Mouse (Mus musculus): ENCODE results near the gene St6gal1. TPM values are rescaled to one million over a fixed set of nuclear protein-coding genes. Genes with fewer than 3 reads are reported as not detected.

Gene St6gal1
- polyA plus RNA-seq, 1 experiment from 2014 or later: 19.3 TPM

GRCm38 (mm10) chr16:23305830-23306623, 81.5 kb downstream of the St6gal1 start:
- no peaks in the 10 kb centered on the region; the same call in 1 of the 2 replicates for H3K4me1 ChIP-seq (ENCODE audit: control insufficient read depth, insufficient read depth, low read length)
- no peaks in the 10 kb centered on the region for H3K36me3 ChIP-seq (ENCODE audit: control insufficient read depth, insufficient read depth, low read length)
- no peak overlapping the region for H3K27ac ChIP-seq (ENCODE audit: low read length)
- ATAC-seq: no peak
- H3K9me3 ChIP-seq (replicated peaks; ENCODE audit: control insufficient read depth, low read length, poor library complexity, severe bottlenecking): no peaks in the 10 kb centered on the region
- no peak overlapping the region for H3K4me3 ChIP-seq (ENCODE audit: low read depth, low read length)
- 61% methylated on average over 10 of the region's 10 CpGs for WGBS
- H3K4me2 ChIP-seq (ENCODE audit: low read length): no peak overlapping the region
- H3K27me3 ChIP-seq (ENCODE audit: control insufficient read depth, insufficient read depth, low read depth, low read length): no peaks in the 10 kb centered on the region
- H3K9ac ChIP-seq (ENCODE audit: low read depth, low read length): no peak overlapping the region

- no peaks in the 10 kb centered on the region; the same call in 1 of the 2 replicates for H3K4me1 ChIP-seq (ENCODE audit: control insufficient read depth, insufficient read depth, low read length)
- no peaks in the 10 kb centered on the region for H3K36me3 ChIP-seq (ENCODE audit: control insufficient read depth, insufficient read depth, low read length)
- no peaks in the 10 kb centered on the region for H3K27me3 ChIP-seq (ENCODE audit: control insufficient read depth, insufficient read depth, low read depth, low read length)
- no peak overlapping the region for H3K4me3 ChIP-seq (ENCODE audit: low read depth, low read length)
- no peak overlapping the region for H3K27ac ChIP-seq (ENCODE audit: low read length)
- WGBS: 51% methylated on average over 12 of the region's 12 CpGs
- no peak overlapping the region for H3K4me2 ChIP-seq (ENCODE audit: low read length)
- no peaks in the 10 kb centered on the region for H3K9me3 ChIP-seq (replicated peaks; ENCODE audit: control insufficient read depth, low read length, poor library complexity, severe bottlenecking)
- no peak for ATAC-seq
- H3K9ac ChIP-seq (ENCODE audit: low read depth, low read length): no peak overlapping the region
Measured at GRCm38 (mm10) chr16:23307142-23307968, 82.8 kb downstream of the St6gal1 start.

GRCm38 (mm10) chr16:23308012-23308554, 83.5 kb downstream of the St6gal1 start:
- Histone ChIP-seq H3K27ac (ENCODE audit: low read length) (no peak overlapping the region), H3K36me3 (ENCODE audit: control insufficient read depth, insufficient read depth, low read length) (no peaks in the 10 kb centered on the region), H3K27me3 (ENCODE audit: control insufficient read depth, insufficient read depth, low read depth, low read length) (no peaks in the 10 kb centered on the region), H3K4me1 (ENCODE audit: control insufficient read depth, insufficient read depth, low read length) (no peaks in the 10 kb centered on the region; the same call in 1 of the 2 replicates), H3K9me3 (replicated peaks; ENCODE audit: control insufficient read depth, low read length, poor library complexity, severe bottlenecking) (no peaks in the 10 kb centered on the region), H3K4me3 (ENCODE audit: low read depth, low read length) (no peak overlapping the region), H3K4me2 (ENCODE audit: low read length) (no peak overlapping the region), H3K9ac (ENCODE audit: low read depth, low read length) (no peak overlapping the region)
- no peak for ATAC-seq
- WGBS: 79% methylated on average over 4 of the region's 4 CpGs

GRCm38 (mm10) chr16:23309080-23309479, 84.5 kb downstream of the St6gal1 start:
- Histone ChIP-seq H3K4me1 (ENCODE audit: control insufficient read depth, insufficient read depth, low read length) (no peaks in the 10 kb centered on the region; the same call in 1 of the 2 replicates), H3K9ac (ENCODE audit: low read depth, low read length) (no peak overlapping the region), H3K9me3 (replicated peaks; ENCODE audit: control insufficient read depth, low read length, poor library complexity, severe bottlenecking) (no peaks in the 10 kb centered on the region), H3K27me3 (ENCODE audit: control insufficient read depth, insufficient read depth, low read depth, low read length) (no peaks in the 10 kb centered on the region), H3K4me3 (ENCODE audit: low read depth, low read length) (no peak overlapping the region), H3K4me2 (ENCODE audit: low read length) (no peak overlapping the region), H3K27ac (ENCODE audit: low read length) (no peak overlapping the region), H3K36me3 (ENCODE audit: control insufficient read depth, insufficient read depth, low read length) (no peaks in the 10 kb centered on the region)
- 80% methylated on average over 4 of the region's 4 CpGs for WGBS
- no peak for ATAC-seq

GRCm38 (mm10) chr16:23312604-23313003, 88.1 kb downstream of the St6gal1 start:
- no peak overlapping the region for H3K4me3 ChIP-seq (ENCODE audit: low read depth, low read length)
- ATAC-seq: no peak
- WGBS: 97% methylated on average over 9 of the region's 9 CpGs
- H3K9ac ChIP-seq (ENCODE audit: low read depth, low read length): no peak overlapping the region
- H3K9me3 ChIP-seq (replicated peaks; ENCODE audit: control insufficient read depth, low read length, poor library complexity, severe bottlenecking): no peaks in the 10 kb centered on the region
- H3K27me3 ChIP-seq (ENCODE audit: control insufficient read depth, insufficient read depth, low read depth, low read length): no peaks in the 10 kb centered on the region
- H3K4me1 ChIP-seq (ENCODE audit: control insufficient read depth, insufficient read depth, low read length): no peaks in the 10 kb centered on the region; the same call in 1 of the 2 replicates
- no peaks in the 10 kb centered on the region for H3K36me3 ChIP-seq (ENCODE audit: control insufficient read depth, insufficient read depth, low read length)
- no peak overlapping the region for H3K4me2 ChIP-seq (ENCODE audit: low read length)
- H3K27ac ChIP-seq (ENCODE audit: low read length): no peak overlapping the region

GRCm38 (mm10) chr16:23314790-23315189, 90.2 kb downstream of the St6gal1 start:
- H3K27ac ChIP-seq (ENCODE audit: low read length): no peak overlapping the region
- H3K36me3 ChIP-seq (ENCODE audit: control insufficient read depth, insufficient read depth, low read length): no peaks in the 10 kb centered on the region
- no peak overlapping the region for H3K9ac ChIP-seq (ENCODE audit: low read depth, low read length)
- no peaks in the 10 kb centered on the region for H3K4me1 ChIP-seq (ENCODE audit: control insufficient read depth, insufficient read depth, low read length)
- H3K9me3 ChIP-seq (replicated peaks; ENCODE audit: control insufficient read depth, low read length, poor library complexity, severe bottlenecking): no peaks in the 10 kb centered on the region
- WGBS: 22% methylated on average over 7 of the region's 7 CpGs
- H3K4me3 ChIP-seq (ENCODE audit: low read depth, low read length): no peak overlapping the region
- no peaks in the 10 kb centered on the region for H3K27me3 ChIP-seq (ENCODE audit: control insufficient read depth, insufficient read depth, low read depth, low read length)
- H3K4me2 ChIP-seq (ENCODE audit: low read length): no peak overlapping the region
- no peak for ATAC-seq

- ATAC-seq: no peak
- Histone ChIP-seq H3K27me3 (ENCODE audit: control insufficient read depth, insufficient read depth, low read depth, low read length) (no peaks in the 10 kb centered on the region), H3K9ac (ENCODE audit: low read depth, low read length) (no peak overlapping the region), H3K4me1 (ENCODE audit: control insufficient read depth, insufficient read depth, low read length) (no peaks in the 10 kb centered on the region), H3K36me3 (ENCODE audit: control insufficient read depth, insufficient read depth, low read length) (peaks cover 6% of the 10 kb centered on the region), H3K4me3 (ENCODE audit: low read depth, low read length) (no peak overlapping the region), H3K27ac (ENCODE audit: low read length) (no peak overlapping the region), H3K9me3 (replicated peaks; ENCODE audit: control insufficient read depth, low read length, poor library complexity, severe bottlenecking) (no peaks in the 10 kb centered on the region), H3K4me2 (ENCODE audit: low read length) (no peak overlapping the region)
- 83% methylated on average over 7 of the region's 7 CpGs for WGBS
Measured at GRCm38 (mm10) chr16:23317411-23318047, 93.0 kb downstream of the St6gal1 start.

GRCm38 (mm10) chr16:23320025-23320424, 95.5 kb downstream of the St6gal1 start:
- no peaks in the 10 kb centered on the region for H3K27me3 ChIP-seq (ENCODE audit: control insufficient read depth, insufficient read depth, low read depth, low read length)
- H3K9me3 ChIP-seq (replicated peaks; ENCODE audit: control insufficient read depth, low read length, poor library complexity, severe bottlenecking): no peaks in the 10 kb centered on the region
- H3K27ac ChIP-seq (ENCODE audit: low read length): no peak overlapping the region
- no peak overlapping the region for H3K4me3 ChIP-seq (ENCODE audit: low read depth, low read length)
- H3K4me2 ChIP-seq (ENCODE audit: low read length): no peak overlapping the region
- 88% methylated on average over 3 of the region's 3 CpGs for WGBS
- H3K36me3 ChIP-seq (ENCODE audit: control insufficient read depth, insufficient read depth, low read length): peaks cover 6% of the 10 kb centered on the region
- no peak for ATAC-seq
- H3K9ac ChIP-seq (ENCODE audit: low read depth, low read length): no peak overlapping the region
- H3K4me1 ChIP-seq (ENCODE audit: control insufficient read depth, insufficient read depth, low read length): no peaks in the 10 kb centered on the region

Measured in midbrain, embryonic 16.5 days (tissue).